Mouse (Mus musculus) cerebellum, adult 18-20 months (tissue): ENCODE measurements at regions not wholly inside any gene's neighbourhood (a gene's known extent, or its start where the extent isn't known, plus 50 kb on each side); places are given as distances from the start of the nearest gene placed in this dataset.
A peak's percentile ranks its signal among the peaks of the same experiment; 100 is the strongest.

Experiments
- DNase-seq, 2 experiments: peaks; one replicate each; pipeline ENCODE4 v3.0.0; 2021

DNA sequence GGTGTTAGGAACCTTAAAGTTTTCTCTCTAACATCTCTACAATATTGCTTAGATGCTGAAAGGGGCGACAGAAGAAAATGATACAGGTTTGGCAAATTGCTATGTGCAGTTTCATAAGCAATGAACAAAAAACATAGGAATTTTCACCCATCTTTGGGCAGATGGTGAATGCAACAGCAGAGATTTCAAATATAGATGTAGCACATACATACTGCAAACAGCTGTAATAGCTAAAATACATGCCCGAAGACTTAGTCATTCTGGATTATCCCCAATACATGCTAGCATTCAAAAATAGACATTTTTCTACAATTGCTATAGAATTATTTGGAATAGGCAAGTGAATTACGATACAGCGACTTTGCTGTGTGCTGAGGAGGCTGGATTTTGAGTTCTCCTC is 544.1 kb downstream of the D3Ertd751e start:
- DNase-seq = no peak

GRCm38 (mm10) chr3:42312424-42312823 is 570.0 kb downstream of the D3Ertd751e start:
- DNase-seq = no peak

DNA sequence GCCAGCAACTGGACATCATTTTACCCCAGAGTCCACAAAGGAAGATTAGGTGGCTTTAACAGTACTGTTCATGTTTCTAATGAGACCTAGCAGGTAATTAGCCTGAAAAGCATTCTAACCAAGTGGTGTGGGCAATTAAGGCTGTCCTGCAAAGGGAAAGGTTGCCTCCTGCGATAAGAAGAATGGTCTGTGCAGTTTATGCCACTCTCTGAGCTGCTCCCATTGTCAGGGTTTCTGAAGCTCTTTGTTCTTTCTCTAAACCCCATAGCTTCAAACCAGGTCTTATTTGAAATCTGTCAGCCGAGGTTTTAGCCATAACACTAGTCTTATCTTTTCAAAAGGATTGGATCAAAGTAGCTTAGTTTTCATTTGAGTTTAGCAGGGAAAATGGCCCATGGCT is 585.3 kb downstream of the D3Ertd751e start:
- DNase-seq = no peak

DNA sequence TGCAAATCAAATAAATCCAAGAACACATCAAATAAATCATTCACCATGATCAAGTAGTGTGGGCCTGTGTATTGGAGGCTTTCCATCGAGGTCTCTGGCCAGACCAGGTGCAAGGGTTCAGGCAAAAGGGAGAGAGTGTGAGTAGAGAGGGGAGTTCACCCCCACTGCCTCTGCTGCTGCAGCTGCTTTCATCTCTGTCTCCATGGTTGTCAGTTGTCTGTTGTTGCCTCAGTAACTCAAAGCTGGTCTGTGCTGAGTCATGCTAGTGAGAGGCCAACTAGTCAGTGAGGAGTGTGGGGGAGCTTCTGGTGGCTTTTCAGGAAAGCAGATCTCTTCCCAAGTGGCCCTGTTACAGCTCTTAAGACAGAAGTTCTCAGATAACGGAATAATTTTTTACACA is 600.4 kb downstream of the D3Ertd751e start:
- no peak for DNase-seq

- no peak for DNase-seq
Measured at GRCm38 (mm10) chr3:42376785-42377184, 634.4 kb downstream of the D3Ertd751e start.

DNA sequence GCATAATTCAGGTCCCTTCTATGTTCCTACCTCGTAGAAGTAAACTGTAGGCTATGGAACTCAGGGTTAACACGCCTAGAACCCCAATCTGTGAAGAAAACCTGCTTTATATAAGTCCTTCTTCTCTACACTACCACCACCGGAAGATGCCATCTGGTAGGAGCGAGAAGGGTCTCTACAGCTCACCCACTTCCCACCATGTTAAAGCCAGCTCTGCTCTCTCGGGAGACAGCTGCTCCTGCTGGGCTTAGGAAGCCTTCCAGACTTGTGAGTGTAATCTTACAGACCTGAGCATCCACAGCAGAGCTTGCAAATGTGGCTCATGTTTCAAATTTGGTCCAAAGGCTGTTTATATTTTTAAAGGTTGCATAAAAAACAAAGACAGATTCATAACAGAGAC is 639.7 kb downstream of the D3Ertd751e start:
- peak; percentile 42 to 53 for DNase-seq

DNA sequence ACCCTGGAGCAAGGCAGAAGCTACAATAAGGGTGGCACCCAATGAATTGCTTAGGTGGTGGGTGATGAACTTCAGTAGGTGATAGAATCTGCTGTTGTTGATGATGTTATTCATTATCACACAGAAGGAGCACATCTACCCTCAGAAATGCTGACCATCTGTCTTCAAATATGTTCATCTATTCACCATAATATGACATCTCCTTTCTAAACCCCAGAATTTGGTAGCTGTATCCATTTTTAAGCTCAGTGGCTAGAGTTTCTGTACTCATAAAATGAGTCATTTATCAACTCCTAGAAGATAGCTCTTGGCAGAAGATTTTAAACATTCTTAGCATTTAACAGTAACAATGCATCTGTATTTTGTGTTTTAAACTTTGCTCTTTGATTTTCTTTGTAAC is 660.3 kb downstream of the D3Ertd751e start:
- no peak for DNase-seq

GRCm38 (mm10) chr3:42408958-42409633 is 666.7 kb downstream of the D3Ertd751e start:
- DNase-seq = no peak

DNA sequence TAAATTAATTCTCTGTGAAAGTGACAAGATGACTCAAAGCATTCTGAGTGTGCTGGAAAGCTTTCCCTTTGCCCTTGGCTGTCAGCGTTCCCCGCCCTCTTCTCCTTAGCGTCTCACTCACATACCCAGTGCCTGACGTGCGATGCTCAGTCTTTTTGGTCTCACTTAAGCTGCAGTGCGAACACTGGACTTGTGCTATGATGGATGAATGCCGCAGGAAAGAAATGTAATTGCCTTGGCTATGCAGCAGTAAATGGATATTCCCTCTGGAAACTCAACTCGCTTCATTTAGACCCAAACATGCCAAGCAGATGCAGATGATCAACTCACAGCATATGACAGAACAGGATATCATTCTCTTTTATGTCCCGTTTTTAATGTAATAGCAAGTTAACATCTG is 685.0 kb downstream of the D3Ertd751e start:
- no peak for DNase-seq

DNA sequence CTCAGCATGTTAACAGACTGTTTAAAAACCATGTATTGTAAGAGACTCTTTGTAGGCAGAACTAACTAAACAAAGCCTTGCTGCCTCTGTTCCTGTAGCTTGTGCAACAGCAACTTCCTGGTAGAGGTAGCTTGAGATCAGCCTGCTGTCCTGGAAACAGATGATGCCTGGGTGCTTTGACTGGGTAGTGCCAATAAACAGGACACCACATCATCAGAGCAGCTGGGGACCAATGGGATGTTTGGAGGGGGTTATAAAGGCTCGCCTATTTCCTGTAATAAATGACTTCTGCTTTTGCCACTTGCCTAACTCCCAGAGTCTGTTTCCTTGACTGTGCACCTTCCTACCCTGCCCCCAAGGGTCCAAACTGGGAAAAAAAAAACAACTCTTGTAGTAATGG is 707.2 kb downstream of the D3Ertd751e start:
- no peak for DNase-seq

DNA sequence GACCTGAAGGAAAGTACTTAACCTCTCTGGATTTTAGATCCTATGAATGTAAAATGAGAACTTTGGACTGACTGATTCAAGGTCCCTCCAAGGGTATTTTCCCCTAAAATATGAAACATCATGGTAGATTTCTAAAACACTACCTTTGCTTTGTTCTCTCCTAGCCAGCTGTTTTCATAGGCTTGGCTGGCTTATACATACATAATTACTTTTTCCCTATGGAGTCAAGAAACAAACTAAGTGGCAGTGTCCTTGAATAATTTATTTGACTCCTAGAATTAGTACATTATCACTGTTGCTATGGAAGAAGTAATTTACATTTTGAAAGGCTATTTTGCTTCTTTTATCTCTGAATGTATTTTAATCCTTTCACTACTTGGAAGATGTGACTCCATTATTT is 721.9 kb downstream of the D3Ertd751e start:
- DNase-seq = no peak

- no peak for DNase-seq
Measured at GRCm38 (mm10) chr3:42467125-42467524, 724.7 kb downstream of the D3Ertd751e start.

GRCm38 (mm10) chr3:42514922-42515593 is 772.6 kb downstream of the D3Ertd751e start:
- no peak for DNase-seq

DNA sequence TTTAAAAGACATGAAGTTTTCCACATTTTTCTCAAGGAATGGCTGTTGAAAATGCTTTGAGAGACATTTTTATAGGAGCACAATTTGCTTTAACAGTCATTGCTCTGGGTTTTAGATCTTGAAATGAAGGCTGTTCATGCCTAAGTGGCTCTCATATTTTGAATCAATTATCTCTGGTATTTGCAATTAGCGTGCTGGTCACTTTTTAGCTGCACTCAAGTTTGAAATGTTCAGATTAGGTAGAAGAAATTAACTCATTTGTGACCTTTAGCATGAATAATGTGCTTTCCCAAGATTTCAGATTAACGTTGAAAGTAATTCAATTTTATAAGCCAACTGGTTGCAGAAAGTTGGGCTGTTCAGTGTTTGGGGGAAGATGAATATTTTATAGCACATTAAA is 773.9 kb downstream of the D3Ertd751e start:
- DNase-seq = no peak

DNA sequence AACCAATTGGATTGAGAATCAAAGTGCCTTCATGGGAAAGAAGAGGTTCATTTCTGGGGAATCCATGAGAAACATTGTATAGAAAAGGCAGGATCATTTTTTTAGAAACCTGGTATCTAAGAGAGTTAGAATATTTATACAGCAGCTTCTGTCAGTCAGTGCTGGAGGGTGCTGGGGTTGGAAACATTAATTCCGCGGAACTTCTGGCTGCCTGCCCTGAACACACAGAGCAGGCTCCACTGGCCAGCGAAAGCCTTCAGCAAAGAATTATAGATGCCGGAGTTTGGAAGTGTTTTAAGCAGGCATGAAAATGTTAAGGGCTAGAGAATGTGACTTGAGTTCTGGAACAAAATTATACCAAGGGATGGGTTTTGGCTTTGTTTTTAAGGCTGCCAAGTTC is 789.0 kb downstream of the D3Ertd751e start:
- peak in 1 of 2 experiments; percentile 2 for DNase-seq

- no peak for DNase-seq
Measured at GRCm38 (mm10) chr3:42566731-42567130, 824.3 kb downstream of the D3Ertd751e start.

DNA sequence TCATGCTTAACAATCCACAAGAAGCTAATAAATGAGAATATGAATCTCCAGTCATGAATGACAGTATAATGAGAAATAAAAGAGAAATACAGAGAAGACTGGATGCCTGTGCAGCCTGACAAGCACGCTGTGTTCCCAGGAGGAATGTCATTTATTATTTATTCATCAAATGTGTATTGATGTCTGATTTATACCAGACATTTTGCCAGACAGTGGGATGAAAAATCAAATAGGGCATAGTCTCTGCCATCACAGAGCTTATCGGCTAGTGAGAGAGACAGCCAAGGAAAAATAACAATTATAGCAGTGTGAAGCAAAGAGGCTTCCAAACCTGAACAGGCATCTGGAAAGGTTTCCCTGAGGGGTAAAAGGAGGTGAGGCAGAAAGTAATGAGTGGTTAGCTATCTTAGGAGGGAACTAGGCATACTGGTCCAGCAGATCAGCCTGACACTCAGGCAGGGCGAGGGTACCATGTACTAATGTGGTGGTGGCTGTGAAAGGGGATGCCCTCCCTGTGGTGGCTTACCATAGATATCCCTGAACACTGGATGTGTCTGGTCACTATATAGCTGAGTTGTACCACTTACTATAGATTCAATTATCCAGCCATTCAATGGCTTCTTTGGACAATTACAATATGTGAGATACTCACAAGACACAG is 828.1 kb downstream of the D3Ertd751e start:
- no peak for DNase-seq

DNA sequence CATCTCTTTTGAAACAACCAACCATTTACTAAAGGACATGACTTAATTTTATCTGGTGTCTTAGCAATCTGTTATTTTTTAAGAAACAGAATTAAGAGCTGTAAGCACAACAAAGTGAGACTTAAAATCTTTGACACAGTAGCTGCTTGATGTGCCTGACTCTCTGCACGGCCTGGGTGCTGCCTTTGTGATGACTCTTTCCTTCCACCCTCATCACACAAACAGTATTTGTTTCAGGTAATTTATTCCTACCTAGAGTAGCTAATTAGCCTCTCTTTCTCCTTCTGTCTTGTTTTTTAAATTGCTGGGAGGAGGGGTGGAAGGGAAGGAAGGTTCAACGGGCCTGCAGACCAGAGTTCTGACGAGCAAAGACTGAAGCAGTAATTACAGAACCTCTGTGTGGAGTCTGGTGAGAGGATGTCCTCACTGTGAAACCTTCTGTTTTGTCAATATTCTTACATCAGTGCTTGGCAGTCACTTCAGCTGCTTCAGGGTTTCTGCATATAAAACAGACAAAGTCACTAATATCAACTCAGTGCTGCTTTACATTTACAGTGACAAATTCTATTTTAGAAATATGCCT is 829.6 kb downstream of the D3Ertd751e start:
- DNase-seq = no peak

DNA sequence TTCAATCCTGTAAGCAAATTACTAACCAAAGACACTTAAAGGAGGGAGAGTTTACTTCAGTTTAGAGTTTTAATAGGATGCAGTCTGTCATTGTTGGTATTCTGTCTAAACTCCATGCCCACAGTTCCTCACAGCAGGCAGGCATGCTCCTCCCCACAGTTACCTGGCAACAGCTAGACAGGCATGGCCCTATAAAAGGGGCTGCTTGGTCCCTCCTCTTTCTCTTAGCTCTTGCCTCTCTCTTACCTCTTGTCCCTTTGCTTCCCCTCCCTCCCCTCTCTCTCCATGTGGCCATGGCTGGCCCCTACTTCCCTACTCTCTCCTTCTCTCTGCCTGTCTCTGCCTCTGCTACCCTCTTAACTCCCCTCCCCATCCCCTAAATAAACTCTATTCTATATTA is 830.7 kb downstream of the D3Ertd751e start:
- DNase-seq = no peak

- DNase-seq = no peak
Measured at GRCm38 (mm10) chr3:42582311-42582710, 839.9 kb downstream of the D3Ertd751e start.

DNA sequence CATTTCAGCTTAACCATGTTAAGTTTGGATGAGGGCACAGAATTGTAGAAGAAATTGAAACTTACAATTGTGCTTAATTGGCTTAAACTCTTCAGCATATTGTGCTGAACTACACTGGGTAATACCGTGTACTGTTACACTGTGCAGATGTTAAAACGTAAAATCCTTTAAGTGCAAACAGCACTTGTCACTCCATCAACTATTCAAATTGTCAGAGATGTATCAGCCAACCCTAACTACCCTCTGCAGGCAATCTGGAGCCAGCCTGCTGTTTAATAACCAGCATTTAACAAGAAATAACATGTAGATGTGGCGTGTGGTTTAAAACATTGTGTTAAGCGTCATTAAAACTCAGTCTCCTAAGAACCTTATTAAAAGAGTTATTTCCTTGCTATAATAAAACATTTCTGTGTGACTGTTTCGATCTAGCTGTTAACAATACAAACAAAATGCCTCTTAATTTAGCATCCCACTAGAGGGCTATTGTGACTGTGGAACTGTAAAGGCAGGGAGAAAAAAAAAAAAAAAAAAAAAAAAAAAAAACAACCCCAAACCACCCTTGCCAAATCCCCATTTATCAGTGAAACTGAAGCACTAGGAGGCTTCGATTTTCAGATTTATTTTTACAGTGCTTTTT is 845.0 kb downstream of the D3Ertd751e start:
- DNase-seq = no peak

DNA sequence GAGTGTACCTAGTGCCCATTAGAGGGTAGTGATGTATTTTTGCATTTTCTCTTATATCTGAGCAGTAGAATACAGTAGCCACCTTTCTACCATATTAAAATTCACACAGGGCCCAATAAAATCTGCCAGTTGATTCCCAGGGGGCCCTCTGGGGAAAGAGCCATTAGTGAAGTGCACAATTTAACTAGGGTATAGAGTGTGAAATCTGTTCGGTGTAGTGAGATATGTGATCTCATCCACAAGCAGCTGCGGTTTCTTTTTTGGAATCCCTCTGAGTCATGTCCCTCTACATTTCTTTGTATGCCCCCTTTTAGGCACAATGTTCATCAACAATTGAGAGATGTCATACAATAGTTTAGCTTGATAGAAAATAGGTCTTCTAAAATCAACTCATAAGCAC is 847.1 kb downstream of the D3Ertd751e start:
- DNase-seq = no peak

- DNase-seq = no peak
Measured at GRCm38 (mm10) chr3:42590126-42590525, 847.7 kb downstream of the D3Ertd751e start.
